Mouse (Mus musculus): ENCODE results near the gene Mpc1.
"Not testable (repeated sequence)": the region's sequence is repeated elsewhere in the genome, so short reads cannot be mapped to it uniquely, and the experiment has no call there.

Mpc1 gene

GRCm38 (mm10) chr17:8278356-8278755, 4.3 kb upstream of the Mpc1 start:
- no peak for DNase-seq (ENCODE audit: extremely low spot score)

DNA sequence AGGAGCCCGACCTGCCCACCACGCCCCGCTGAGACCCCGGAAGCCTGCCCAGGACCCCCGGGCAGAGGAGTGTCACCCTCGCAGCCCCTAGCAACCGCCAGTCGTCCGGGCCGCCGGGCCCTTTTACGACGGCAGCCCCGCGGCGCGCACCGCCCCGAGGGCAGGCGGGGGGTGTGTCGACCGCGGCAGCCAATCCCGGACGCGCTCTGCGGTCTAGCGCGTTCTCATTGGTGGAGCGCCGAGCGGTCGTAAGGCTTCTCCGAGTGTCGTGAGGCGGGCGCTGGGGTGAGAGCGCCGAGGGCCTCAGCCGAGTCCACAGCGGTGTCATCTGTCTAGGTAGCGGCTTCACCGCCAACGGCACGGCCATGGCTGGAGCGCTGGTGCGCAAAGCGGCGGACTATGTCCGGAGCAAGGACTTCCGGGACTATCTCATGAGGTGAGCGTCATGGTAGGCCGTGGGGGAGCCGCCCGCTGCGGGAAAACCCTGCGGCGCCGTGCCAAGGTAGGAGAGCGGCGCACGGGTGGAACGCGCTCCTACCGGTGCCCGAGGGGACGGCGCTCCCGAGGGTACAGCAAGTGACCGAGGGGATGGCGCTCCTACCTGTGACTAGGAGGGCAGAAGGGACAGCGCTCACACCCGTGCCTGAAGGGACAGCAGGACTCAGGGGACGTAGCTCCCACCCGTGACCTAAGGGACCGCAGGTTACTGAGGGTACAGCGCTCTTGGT, 986 bp downstream of the Mpc1 start:
- DNase-seq (ENCODE audit: extremely low spot score): peak; percentile 90

DNA sequence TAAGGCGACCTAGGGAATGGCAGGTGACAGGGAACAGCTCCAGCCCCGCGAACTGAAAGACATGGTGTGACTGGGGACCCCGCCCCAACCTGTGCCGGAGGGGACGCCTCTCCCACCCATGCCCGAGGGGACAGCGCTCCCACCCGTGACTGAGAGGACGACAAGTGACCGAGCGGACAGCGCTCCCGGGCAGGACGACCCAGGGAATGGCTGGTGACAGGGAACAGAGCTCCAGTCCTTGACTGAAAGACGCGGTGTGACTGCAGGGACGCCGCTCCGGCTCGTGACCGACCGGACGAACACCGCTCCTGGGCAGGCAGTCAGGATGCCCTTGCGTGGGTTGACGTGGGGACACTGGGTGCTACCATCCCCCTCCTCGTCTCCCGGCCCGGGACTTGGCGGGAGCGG, 1.6 kb downstream of the Mpc1 start:
- peak; percentile 29 for DNase-seq (ENCODE audit: extremely low spot score)

DNA sequence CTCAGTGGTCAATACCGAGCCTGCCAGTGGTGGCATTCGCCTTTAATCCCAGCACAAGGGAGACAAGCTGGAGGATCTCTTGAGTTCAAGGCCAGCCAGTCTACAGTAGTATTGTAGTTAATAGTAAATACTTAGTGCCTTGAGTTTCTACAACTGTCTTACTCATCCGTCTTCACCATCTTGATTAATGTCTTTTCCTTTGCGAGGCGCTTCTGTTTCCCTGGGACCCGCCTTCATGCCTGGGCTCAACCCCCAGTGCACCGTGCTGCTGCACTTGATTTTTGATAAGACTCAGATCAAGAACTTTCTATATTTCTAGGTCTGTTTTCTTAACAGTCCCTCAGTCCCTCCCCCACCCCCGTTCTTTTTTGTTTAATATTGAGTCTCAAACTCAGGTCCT, 2.4 kb downstream of the Mpc1 start:
- DNase-seq (ENCODE audit: extremely low spot score): no peak

GRCm38 (mm10) chr17:8286987-8287386, 4.3 kb downstream of the Mpc1 start:
- no peak for DNase-seq (ENCODE audit: extremely low spot score)

- DNase-seq (ENCODE audit: extremely low spot score): no peak
Measured at GRCm38 (mm10) chr17:8289993-8290679, 7.4 kb downstream of the Mpc1 start.

DNA sequence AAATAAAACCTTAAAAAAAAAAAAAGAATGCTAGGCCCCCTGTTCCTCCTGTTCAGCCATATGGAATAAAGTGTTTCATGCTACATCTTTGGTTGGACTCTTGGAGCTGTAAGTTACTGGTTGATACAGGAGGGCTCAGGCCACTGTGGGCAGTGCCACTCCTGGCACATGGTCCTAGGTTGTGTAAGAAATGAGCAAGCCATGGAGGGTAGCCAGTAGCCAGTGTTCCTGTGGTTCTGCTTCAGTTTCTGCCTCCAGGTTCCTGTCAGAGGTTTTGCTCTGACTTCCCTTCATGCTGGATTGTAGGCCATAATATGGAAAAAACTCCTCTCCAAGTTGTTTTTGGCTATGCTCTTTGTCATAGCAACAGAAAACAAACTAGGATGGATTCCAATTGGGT, 8.0 kb downstream of the Mpc1 start:
- no peak for DNase-seq (ENCODE audit: extremely low spot score)

DNA sequence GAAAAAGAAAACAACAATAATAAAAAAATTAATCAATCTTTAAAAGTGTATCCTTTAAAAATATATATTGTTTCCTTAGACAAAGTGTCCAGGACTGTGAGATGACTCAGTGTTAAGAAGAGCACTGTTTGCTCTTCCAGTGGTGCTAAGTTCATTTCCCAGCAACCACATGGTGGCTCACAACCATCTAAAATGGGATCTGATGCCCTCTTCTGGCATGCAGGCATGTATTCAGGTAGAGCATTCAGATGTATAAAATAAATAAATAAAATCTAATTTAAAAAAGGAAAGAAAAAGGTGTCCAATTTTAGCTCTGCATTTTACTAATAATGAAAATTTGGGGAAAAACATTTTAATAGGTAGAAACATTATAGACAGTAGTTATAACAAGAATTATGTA, 13.1 kb downstream of the Mpc1 start:
- DNase-seq (ENCODE audit: extremely low spot score): no peak

DNA sequence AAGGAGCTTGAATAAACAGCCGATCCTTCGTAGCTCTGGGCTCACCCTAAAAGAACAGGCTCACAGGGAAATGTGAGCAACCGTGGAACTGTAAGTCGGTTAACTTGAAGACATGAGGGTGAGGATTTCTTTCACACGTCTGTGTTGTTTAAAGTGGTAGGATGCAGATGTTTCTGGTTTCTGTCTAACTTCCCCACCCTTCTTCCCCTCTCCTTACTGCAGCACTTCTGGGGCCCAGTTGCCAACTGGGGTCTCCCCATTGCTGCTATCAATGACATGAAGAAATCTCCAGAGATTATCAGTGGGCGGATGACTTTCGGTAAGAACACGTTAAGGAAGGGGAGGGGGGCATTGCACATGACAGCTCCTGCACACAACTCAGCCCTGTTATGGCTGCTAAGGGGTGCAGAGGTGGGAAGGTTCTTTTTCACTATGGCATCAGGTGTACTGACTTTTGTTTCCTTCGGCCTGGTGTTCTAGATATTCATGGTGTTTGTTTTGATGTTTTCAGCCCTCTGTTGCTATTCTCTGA, 13.7 kb downstream of the Mpc1 start:
- no peak for DNase-seq (ENCODE audit: extremely low spot score)

DNA sequence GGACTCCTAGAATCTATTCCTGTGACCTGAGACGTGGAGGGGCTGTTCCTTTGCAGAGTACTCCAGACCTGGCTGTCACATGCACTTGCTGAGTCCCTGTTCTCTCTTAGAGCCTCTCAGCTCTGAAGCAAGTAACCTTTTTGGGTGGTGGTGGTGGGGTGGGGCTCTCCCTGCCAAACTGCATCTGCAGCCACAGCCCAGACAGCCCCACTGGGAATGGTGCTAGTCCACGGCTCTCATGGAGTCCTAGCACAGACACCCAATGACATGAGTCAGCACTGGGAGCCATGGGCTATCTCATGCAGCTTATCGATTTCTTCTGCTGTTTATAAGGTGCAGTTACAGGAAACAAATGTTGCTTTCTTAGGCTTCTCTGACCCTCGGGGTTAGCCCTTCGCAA, 15.0 kb downstream of the Mpc1 start:
- no peak for DNase-seq (ENCODE audit: extremely low spot score)

DNA sequence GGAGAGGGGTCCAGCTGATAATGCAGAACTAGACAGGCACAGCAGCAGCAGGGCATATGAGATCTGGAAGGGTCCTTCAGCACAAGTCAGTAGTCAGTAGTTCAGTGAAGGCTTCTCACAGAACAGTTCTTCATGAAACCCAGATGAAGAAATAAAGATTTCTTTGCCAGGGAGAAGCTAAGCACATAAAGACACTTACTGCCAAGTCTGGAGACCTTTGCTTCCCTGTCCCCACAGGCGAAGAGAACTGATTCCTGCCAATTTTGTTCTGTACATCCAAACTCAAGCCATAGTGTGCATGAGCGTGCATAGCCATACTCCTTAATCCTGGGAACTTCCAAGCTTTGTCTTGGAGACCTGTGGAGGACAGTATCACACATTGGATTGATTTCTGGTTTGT, 15.6 kb downstream of the Mpc1 start:
- no peak for DNase-seq (ENCODE audit: extremely low spot score)

DNA sequence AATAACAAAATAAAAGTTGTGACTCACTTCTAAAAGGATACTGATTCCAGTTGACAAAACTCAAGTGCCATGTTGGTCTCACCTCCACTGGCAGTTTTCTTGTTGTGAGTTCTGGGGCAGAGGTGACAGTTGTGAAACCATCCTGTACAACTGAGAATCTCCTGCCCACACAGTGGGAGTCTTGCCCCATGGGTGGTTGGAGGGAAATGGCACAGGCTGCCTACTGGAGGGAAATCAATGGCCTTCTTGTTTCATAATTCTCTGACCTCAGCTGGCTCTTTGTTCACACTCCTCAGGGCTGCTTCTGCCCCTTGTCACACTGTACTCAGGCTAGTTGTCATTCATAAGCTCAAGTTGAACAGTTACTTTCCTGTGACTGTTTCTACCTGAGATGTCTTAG, 16.8 kb downstream of the Mpc1 start:
- no peak for DNase-seq (ENCODE audit: extremely low spot score)

GRCm38 (mm10) chr17:8301515-8301914, 18.8 kb downstream of the Mpc1 start:
- DNase-seq (ENCODE audit: extremely low spot score): no peak

DNA sequence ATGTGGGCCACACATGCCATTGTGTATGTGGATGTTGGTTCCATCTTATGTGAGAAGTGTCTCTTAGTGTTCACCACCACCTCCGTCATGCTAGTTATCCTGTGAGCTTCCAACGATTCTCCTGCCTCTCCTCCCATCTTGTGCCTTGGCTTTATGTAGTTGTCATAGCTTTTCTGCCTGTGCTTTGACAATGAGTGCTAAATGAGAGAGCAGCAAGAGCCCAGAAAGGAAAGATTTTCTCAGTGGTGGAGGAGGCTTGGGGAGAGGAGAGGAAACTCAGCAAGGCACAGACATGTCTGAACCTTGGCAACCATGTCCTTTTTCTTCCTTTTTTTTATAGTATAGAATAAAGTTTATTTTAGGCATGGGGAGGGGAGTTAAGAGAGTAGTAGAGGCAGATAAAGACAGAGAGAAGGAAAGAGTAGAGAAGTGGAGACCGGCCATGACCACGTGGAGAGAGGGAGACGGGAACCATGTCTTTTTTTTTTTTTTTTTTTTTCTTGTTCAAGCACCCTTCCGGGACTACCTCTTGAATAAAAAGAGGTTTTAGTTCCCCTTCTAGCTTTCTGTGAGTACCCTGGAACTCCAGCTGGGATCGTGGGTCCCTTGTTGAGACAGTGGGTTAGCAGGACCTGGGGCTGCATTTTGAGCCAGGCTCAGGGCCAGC, 20.2 kb downstream of the Mpc1 start:
- DNase-seq (ENCODE audit: extremely low spot score): no peak

DNA sequence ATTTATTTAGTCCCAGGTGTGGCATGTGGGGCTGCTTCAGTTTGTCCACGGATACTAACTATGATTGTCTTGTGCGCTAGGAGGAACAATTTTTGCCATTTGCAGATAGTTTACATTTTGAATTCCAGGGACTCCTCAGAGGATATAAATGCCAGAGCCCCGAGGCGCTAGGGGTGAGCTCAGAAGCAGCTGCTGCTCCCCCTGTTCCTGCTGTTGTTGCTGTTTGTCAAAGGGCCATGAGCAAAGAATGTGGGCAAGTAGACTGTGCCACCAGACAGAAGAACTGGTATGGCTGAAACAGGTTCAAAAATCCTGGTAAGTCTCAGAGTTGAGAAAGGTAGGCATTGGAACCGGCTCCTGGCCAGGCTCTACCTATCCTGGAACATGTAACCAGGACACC, 21.0 kb downstream of the Mpc1 start:
- DNase-seq (ENCODE audit: extremely low spot score): no peak

- no peak for DNase-seq (ENCODE audit: extremely low spot score)
Measured at GRCm38 (mm10) chr17:8305801-8306200, 23.1 kb downstream of the Mpc1 start.

DNA sequence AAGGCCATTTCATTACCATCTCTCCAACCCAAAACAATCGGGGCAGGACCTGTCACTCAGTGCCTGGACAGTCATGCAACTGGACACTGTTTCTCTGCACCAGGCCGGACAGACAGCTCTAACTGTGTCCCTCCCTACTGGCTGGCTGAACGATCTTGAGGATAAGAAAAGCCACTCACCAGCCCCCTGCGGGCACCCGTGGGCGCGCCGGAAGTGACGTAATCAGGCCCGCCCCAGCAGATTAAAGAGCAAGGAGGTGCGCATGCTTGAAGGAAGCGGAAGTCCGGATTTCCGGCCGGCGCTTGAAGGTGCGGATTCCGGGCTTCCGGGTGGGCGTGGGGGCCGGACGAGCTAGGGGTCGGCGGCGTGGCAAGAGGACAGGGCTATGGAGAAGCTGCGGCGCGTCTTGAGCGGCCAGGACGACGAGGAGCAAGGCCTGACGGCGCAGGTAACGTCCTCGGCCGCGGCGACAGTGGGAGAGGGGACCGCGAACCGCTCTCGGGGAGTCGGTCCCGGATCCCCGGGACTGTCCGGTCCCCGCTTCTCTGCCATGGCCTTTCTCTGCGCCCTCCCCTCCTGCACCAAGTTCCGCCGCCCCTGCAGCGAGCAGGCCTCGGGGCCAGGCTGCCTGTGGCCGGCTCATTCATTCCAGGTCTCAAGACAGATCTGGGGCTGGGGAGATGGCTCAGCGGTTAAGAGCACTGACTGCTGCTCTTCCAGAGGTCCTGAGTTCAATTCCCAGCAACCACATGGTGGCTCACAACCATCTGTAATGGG, 28.3 kb downstream of the Mpc1 start, which contains the start of gene Sft2d1:
Gene Sft2d1 (plus strand): TSS at position 265 of the 777 bp plus-strand sequence.
- DNase-seq (ENCODE audit: extremely low spot score): peak; percentile 98

DNA sequence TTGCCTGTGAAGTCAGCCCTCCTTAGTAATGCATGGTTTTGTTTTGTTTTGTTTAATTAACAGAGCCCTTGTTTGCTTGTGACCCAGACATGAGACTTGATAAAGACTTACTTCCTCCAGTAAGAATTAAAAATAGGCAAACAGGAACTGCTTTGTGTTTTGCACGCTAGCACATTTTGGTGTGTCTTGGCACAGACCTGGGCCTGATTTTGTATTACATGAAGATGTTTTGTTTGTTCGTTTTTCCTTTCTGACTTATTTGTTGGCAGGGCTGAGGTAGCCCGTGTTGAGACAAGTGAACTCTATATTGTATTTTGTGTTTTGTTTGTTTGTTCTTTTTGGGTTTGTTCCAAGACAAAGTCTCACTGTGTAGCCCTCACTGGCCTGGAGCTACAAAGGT, 29.0 kb downstream of the Mpc1 start:
- no peak for DNase-seq (ENCODE audit: extremely low spot score)

DNA sequence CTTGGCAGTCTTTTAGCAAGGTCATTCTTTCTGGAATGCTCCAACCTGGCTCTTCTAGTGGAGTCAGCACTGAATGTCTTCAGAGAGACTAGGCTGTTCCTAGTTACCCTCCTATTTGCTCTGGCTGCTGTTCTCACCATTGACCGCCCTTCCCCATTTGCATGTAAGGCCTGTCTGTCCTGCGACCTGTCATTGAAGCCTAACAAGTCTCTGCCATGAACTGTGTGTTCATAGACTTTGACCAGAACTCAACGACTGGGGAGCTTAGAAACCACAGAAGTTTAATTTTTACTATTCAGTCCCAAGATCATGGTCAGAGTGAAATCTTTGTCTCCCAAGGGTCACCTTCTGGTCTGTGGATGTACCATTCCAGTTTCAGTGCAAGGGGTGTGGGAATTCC, 31.3 kb downstream of the Mpc1 start:
- no peak for DNase-seq (ENCODE audit: extremely low spot score)

GRCm38 (mm10) chr17:8316251-8316650, 33.5 kb downstream of the Mpc1 start:
- DNase-seq (ENCODE audit: extremely low spot score): no peak

DNA sequence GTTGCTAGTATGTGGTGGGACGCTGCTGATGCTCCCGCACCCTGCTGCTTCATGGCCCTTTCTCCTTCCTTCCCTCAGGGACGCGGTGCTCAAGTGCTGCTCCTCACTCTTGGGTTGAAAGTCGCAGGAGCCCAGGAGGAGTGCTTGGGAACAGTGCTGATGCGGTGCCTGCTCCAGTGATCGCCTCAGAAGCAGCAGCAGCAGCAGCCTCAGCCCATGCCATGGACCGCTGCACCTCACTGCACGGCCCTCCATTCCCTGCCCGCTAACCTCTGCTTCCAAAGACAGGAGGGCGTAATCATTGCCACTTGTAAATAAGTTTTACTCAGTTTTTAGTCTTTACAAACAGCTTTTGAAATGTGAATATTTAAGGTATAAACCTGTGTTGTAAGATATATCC, 44.2 kb downstream of the Mpc1 start:
- not testable (repeated sequence) for DNase-seq (ENCODE audit: extremely low spot score)
